Mouse (Mus musculus) embryonic facial prominence, embryonic 13.5 days (tissue): ENCODE results near the gene Sgo1. TPM values are rescaled to one million over a fixed set of nuclear protein-coding genes. Genes with fewer than 3 reads are reported as not detected.

Experiments used
- ATAC-seq: fragments of 200-750 bp; cut with Nextera tagmentation; 2 replicates; pipeline ENCODE4 v1.8.0; 2017; ENCODE audit warnings: low read depth; ENCODE audit not compliant: insufficient number of reproducible peaks, insufficient read depth, low FRiP score, low TSS enrichment
- H3K27ac ChIP-seq: fragments of 300-500 bp; sonication (generic); 2 replicates; pipeline ENCODE4 v1.5.1; 2015; ENCODE audit warnings: moderate library complexity, mild to moderate bottlenecking, inconsistent platforms
- H3K27me3 ChIP-seq: fragments of 300-500 bp; sonication (generic); 2 replicates; pipeline ENCODE4 v1.6.1; 2015; ENCODE audit warnings: mild to moderate bottlenecking, inconsistent platforms
- H3K36me3 ChIP-seq: fragments of 300-500 bp; sonication (generic); 2 replicates; pipeline ENCODE4 v1.6.1; 2015; ENCODE audit warnings: mild to moderate bottlenecking, inconsistent platforms
- H3K4me1 ChIP-seq: fragments of 300-500 bp; sonication (generic); 2 replicates; pipeline ENCODE4 v1.6.1; 2015; ENCODE audit warnings: inconsistent platforms
- H3K4me2 ChIP-seq: fragments of 300-500 bp; sonication (generic); 2 replicates; pipeline ENCODE4 v1.6.1; 2015; ENCODE audit warnings: moderate library complexity, mild to moderate bottlenecking, inconsistent platforms
- H3K4me3 ChIP-seq: fragments of 300-500 bp; sonication (generic); 2 replicates; pipeline ENCODE4 v1.5.1; 2015; ENCODE audit warnings: mild to moderate bottlenecking, inconsistent platforms
- H3K9ac ChIP-seq: fragments of 300-500 bp; sonication (generic); 2 replicates; pipeline ENCODE4 v1.6.1; 2015; ENCODE audit warnings: mild to moderate bottlenecking, inconsistent platforms
- H3K9me3 ChIP-seq: fragments of 300-500 bp; sonication (generic); 2 replicates; pipeline ENCODE4 v1.6.1; 2016; ENCODE audit warnings: inconsistent platforms
- WGBS: fragments of 180-500 bp; shearing (Covaris S2); methylation state at CpG from one replicate; pipeline ENCODE4 v1.1.7; 2015; ENCODE audit warnings: mixed read lengths; 5-methylcytosine and 5-hydroxymethylcytosine counted together
- polyA plus RNA-seq: library from polyadenylated mRNA; unstranded; fragments of >200 nt; fragmentation: Nextera tagmentation; extraction: Ambion mirVana; gene quantifications from 2 replicates; pipeline ENCODE4 v1.2.1, GENCODE M21; 2015

Sgo1 gene
- polyA plus RNA-seq, 1 experiment from 2014 or later = 43.8 TPM

- no peaks in the 10 kb centered on the region for H3K4me1 ChIP-seq
- ATAC-seq = no peak
These were observed 57.8 kb downstream of the Sgo1 start for GRCm38 (mm10) chr17:53631344-53631743.

DNA sequence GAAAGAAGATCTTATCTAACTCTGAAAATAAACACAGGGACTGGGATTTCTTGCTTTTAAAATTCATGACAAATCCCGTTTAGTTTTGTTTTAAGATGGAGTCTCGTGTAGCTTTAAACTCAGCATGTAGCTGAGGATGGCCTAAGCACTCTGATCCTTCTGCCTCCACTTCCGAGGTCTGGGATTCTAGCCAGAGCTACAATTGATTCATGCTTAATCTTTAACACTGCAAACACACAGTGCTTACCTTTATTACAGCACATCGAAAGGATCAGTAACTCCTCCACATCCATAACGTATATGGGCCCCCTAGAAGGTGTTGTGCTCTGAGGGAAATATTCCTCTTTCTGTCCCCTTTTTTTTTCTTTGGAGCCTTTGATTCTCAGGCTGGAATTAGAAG lies 61.0 kb downstream of the Sgo1 start:
- Histone ChIP-seq H3K27me3 (no peaks in the 10 kb centered on the region), H3K9me3 (no peaks in the 10 kb centered on the region), H3K4me2 (no peak overlapping the region), H3K4me3 (no peak overlapping the region), H3K27ac (no peak overlapping the region), H3K36me3 (peaks cover 21% of the 10 kb centered on the region), H3K4me1 (no peaks in the 10 kb centered on the region), H3K9ac (no peak overlapping the region)
- 76% methylated on average over 5 of the region's 5 CpGs for WGBS
- no peak for ATAC-seq

More at GRCm38 (mm10) chr17:53631344-53631743, 57.8 kb downstream of the Sgo1 start:
- H3K4me3 ChIP-seq = no peak overlapping the region
- H3K9ac ChIP-seq = no peak overlapping the region
- H3K27ac ChIP-seq = no peak overlapping the region
- H3K4me2 ChIP-seq = no peak overlapping the region
- no peaks in the 10 kb centered on the region for H3K9me3 ChIP-seq
- no peaks in the 10 kb centered on the region for H3K27me3 ChIP-seq
- H3K36me3 ChIP-seq = peaks cover 24% of the 10 kb centered on the region

- Histone ChIP-seq H3K9me3 (no peaks in the 10 kb centered on the region), H3K4me3 (no peak overlapping the region), H3K4me2 (no peak overlapping the region), H3K27ac (no peak overlapping the region), H3K9ac (no peak overlapping the region), H3K27me3 (no peaks in the 10 kb centered on the region), H3K4me1 (no peaks in the 10 kb centered on the region), H3K36me3 (peaks cover 15% of the 10 kb centered on the region)
- 80% methylated on average over 4 of the region's 4 CpGs for WGBS
- no peak for ATAC-seq
These were observed 61.6 kb downstream of the Sgo1 start for GRCm38 (mm10) chr17:53627497-53627896.

DNA sequence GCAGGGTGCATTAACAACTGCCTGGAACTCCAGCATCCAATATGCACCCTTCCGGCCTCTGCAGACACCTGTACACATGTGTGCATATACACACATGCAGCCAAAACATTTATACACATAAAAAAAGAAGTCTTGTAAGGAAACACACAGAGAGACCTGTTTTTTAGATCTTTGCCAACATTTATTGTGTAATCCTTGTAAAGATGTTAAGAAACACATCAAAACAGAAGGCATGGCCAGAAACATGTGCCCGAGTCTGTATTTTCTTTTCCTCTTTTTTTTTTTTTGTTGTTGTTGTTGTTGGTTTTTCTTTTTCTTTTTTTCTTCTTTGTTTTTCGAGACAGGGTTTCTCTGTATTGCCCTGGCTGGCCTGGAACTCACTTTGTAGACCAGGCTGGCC lies 63.0 kb downstream of the Sgo1 start:
- H3K4me3 ChIP-seq = no peak overlapping the region
- H3K9ac ChIP-seq = no peak overlapping the region
- no peak overlapping the region for H3K4me2 ChIP-seq
- no peak for ATAC-seq
- no peak overlapping the region for H3K27ac ChIP-seq
- H3K36me3 ChIP-seq = peaks cover 14% of the 10 kb centered on the region; the same call in 1 of the 2 replicates
- no peaks in the 10 kb centered on the region for H3K9me3 ChIP-seq
- H3K4me1 ChIP-seq = no peaks in the 10 kb centered on the region
- 90% methylated on average over 3 of the region's 3 CpGs for WGBS
- H3K27me3 ChIP-seq = no peaks in the 10 kb centered on the region

Other genes starting within 250 kb of the Sgo1 start
- gene Efhb, start 226.0 kb downstream of the Sgo1 start, polyA plus RNA-seq = 0.39 and 0.48 TPM in 2 replicates
- 78.6 and 81.9 TPM in 2 replicates for gene Rab5a, start 210.1 kb downstream of the Sgo1 start, polyA plus RNA-seq
- gene Pp2d1, start 149.9 kb downstream of the Sgo1 start, polyA plus RNA-seq = 0.22 and 0.31 TPM in 2 replicates
- 3.7 and 5.1 TPM in 2 replicates for gene Kat2b, start 122.5 kb downstream of the Sgo1 start, polyA plus RNA-seq
- not detected in 2 replicates for gene Sult1c2, start 157.0 kb upstream of the Sgo1 start, polyA plus RNA-seq